Mouse (Mus musculus) kidney, adult 18-20 months (tissue): ENCODE measurements around the gene Cyp2c29.
"Not testable (repeated sequence)": the region's sequence is repeated elsewhere in the genome, so short reads cannot be mapped to it uniquely, and the experiment has no call there.

Experiments used
- DNase-seq: peaks from one replicate; pipeline ENCODE4 v3.0.0; 2021

Cyp2c29 gene

GRCm38 (mm10) chr19:39269105-39269504, at the start of gene Cyp2c29:
Gene Cyp2c29, plus strand, starts transcription at chr19:39269405.
- not testable (repeated sequence) for DNase-seq

- DNase-seq: not testable (repeated sequence)
Measured at GRCm38 (mm10) chr19:39267036-39267435, 2.2 kb upstream of the Cyp2c29 start.

GRCm38 (mm10) chr19:39282801-39283200, 13.6 kb downstream of the Cyp2c29 start:
- DNase-seq: no peak

- DNase-seq: no peak
Measured at GRCm38 (mm10) chr19:39285637-39286036, 16.4 kb downstream of the Cyp2c29 start.

GRCm38 (mm10) chr19:39286825-39287224, 17.6 kb downstream of the Cyp2c29 start:
- no peak for DNase-seq

- DNase-seq: no peak
Measured at GRCm38 (mm10) chr19:39288978-39289377, 19.8 kb downstream of the Cyp2c29 start.
